Mouse (Mus musculus) intestine, embryonic 16.5 days (tissue): ENCODE measurements at regions not wholly inside any gene's neighbourhood (a gene's known extent, or its start where the extent isn't known, plus 50 kb on each side); places are given as distances from the start of the nearest gene placed in this dataset.
"Not testable (repeated sequence)": the region's sequence is repeated elsewhere in the genome, so short reads cannot be mapped to it uniquely, and the experiment has no call there.

Source experiments
- ATAC-seq: fragments of 200-750 bp; cut with Nextera tagmentation; 2 replicates; pipeline ENCODE4 v1.8.0; 2017; ENCODE audit warnings: moderate TSS enrichment, moderate library complexity
- H3K27ac ChIP-seq: fragments of 300-500 bp; sonication (generic); 2 replicates; pipeline ENCODE4 v1.5.1; 2014; ENCODE audit warnings: mild to moderate bottlenecking, low read length
- H3K27me3 ChIP-seq: fragments of 300-500 bp; sonication (generic); replicated peaks from 2 replicates; pipeline ENCODE4 v1.6.1; 2014; ENCODE audit warnings: low read length, control low read depth, mixed read lengths; ENCODE audit not compliant: control insufficient read depth, insufficient read depth
- H3K36me3 ChIP-seq: fragments of 300-500 bp; sonication (generic); 2 replicates; pipeline ENCODE4 v1.6.1; 2014; ENCODE audit warnings: low read length, control low read depth; ENCODE audit not compliant: control insufficient read depth, insufficient read depth
- H3K4me1 ChIP-seq: fragments of 300-500 bp; sonication (generic); 2 replicates; pipeline ENCODE4 v1.6.1; 2014; ENCODE audit warnings: low read length, control low read depth, mixed read lengths; ENCODE audit not compliant: control insufficient read depth, insufficient read depth
- H3K4me2 ChIP-seq: fragments of 300-500 bp; sonication (generic); 2 replicates; pipeline ENCODE4 v1.6.1; 2014; ENCODE audit warnings: low read depth, low read length, control low read depth
- H3K4me3 ChIP-seq: fragments of 300-500 bp; sonication (generic); 2 replicates; pipeline ENCODE4 v1.5.1; 2014; ENCODE audit warnings: mild to moderate bottlenecking, low read length
- H3K9ac ChIP-seq: fragments of 300-500 bp; sonication (generic); 2 replicates; pipeline ENCODE4 v1.6.1; 2014; ENCODE audit warnings: low read depth, low read length
- H3K9me3 ChIP-seq: fragments of 300-500 bp; sonication (generic); 2 replicates; pipeline ENCODE4 v1.6.1; 2016; ENCODE audit warnings: low read length, control low read depth; ENCODE audit not compliant: control insufficient read depth
- WGBS: fragments of 180-500 bp; shearing (Covaris S2); extraction: QIAGEN DNeasy Blood & Tissue Kit; methylation state at CpG from one replicate; pipeline ENCODE4 v1.1.7; 2014; 5-methylcytosine and 5-hydroxymethylcytosine counted together

DNA sequence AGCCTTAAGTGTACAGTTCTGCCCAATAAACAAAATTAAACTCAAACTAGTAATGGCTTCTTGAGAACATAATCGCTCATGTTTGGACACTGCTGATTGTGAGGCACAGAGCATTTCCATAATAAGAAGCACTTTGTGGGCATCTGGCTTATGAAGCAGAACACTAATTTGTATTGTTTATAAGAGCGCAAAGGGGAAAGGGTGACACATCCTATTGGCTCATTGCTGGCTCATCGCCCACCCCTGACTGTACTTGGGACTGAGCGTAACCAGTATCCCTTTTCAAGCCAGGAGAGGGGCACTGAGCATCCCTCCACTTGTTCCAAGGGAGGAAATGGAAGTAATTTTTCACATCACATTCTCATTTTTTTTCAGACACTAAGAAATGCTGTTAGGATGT lies 288.0 kb downstream of the Sfmbt2 start:
- Histone ChIP-seq H3K4me2 (no peak overlapping the region), H3K4me1 (no peaks in the 10 kb centered on the region), H3K27me3 (no peaks in the 10 kb centered on the region), H3K9me3 (no peaks in the 10 kb centered on the region), H3K36me3 (no peaks in the 10 kb centered on the region), H3K9ac (no peak overlapping the region), H3K4me3 (no peak overlapping the region), H3K27ac (no peak overlapping the region)
- WGBS: 83% methylated on average over 4 of the region's 4 CpGs
- ATAC-seq: no peak

DNA sequence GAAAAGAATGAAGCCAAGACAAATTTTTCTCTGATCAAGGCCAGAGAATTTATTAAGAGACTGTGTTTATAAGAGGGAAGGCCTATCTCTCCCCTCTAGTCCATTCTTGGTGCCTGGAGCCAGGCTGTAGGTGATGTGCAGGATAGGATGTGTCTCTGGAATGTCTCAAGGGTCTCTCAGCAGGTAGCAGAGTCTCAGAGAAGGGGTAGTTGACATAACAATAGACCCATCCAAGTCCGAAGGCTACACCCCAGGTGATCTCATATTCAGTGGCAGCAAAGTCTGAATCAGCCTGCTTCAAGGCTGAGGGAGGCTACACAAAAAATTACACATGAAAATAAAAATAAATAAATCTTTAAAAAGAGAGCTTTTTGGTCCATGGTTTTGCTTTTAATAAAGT lies 297.6 kb downstream of the Sfmbt2 start:
- not testable (repeated sequence) for H3K9me3 ChIP-seq

DNA sequence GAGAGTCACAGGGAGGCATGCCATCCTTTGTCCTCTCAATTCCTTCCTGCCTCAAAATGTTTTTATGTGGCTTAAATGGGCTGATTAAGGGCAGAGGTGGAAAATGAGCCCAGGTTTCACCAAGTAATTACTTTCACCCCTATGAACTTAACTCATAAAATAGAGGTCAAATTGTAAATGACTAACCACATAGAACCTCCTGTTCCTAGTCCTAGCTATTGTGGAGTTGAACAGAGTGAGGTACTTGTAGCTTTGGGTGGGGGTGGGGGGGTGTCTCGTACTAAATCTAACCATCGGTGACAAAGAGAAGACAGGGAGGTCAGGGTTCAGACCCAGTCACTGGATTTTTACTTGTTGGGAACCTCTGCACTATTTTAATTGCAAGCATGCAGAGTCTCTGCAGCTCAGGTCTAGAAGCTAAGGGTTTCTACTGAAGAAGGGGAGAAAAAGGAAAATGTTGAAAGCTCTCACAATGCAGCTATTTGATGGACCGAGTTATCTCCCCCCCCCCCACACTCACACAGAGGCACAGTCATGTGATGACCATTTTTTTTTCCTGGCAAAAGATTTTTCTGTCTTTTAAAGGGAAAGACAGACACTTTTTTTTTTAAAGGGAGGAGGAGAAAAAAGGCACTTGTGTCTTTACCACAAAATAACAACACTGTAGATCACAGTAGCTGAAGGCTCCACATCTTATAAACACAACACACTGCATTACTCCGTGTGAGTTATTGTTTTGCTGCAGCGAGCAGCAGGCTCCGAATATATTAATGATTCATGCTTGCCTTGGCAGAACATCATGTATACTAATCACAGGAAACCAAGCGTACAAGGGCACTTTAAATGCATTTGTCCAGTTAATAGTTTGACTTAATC lies 300.4 kb downstream of the Sfmbt2 start:
- no peaks in the 10 kb centered on the region for H3K9me3 ChIP-seq
- peaks cover 11% of the 10 kb centered on the region for H3K4me1 ChIP-seq
- H3K4me2 ChIP-seq: no peak overlapping the region
- ATAC-seq: no peak
- H3K4me3 ChIP-seq: no peak overlapping the region
- H3K9ac ChIP-seq: no peak overlapping the region
- WGBS: 28% methylated on average over 7 of the region's 7 CpGs
- no peak overlapping the region for H3K27ac ChIP-seq
- no peaks in the 10 kb centered on the region for H3K27me3 ChIP-seq
- H3K36me3 ChIP-seq: no peaks in the 10 kb centered on the region

More for the DNA sequence above, 297.6 kb downstream of the Sfmbt2 start:
- H3K27me3 ChIP-seq, H3K27ac ChIP-seq, H3K4me2 ChIP-seq, H3K9ac ChIP-seq, H3K4me1 ChIP-seq, H3K36me3 ChIP-seq, ATAC-seq, H3K4me3 ChIP-seq: not testable (repeated sequence)
- WGBS: 75% methylated on average over 1 of the region's 1 CpGs

DNA sequence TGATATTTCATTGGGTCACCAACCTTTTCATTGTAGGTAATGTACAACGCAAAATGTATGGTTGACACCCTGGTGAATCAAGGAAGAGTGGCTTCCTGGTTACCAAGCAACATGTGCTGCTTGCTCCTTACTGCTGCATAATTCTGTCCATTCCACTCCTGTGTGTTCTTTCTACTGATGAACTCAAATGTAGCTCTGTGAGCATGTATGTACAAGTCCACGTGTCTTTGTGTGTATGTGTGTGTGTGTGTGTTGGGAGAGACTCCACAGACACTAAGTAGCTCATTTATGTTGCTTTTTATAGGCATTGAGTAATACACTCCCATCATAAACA lies 301.0 kb downstream of the Sfmbt2 start:
- Histone ChIP-seq H3K4me1 (peaks cover 11% of the 10 kb centered on the region), H3K4me2 (no peak overlapping the region), H3K27me3 (no peaks in the 10 kb centered on the region), H3K36me3 (no peaks in the 10 kb centered on the region), H3K27ac (no peak overlapping the region), H3K9me3 (no peaks in the 10 kb centered on the region), H3K9ac (no peak overlapping the region), H3K4me3 (no peak overlapping the region)
- no peak for ATAC-seq
- WGBS: 64% methylated on average over 2 of the region's 2 CpGs

DNA sequence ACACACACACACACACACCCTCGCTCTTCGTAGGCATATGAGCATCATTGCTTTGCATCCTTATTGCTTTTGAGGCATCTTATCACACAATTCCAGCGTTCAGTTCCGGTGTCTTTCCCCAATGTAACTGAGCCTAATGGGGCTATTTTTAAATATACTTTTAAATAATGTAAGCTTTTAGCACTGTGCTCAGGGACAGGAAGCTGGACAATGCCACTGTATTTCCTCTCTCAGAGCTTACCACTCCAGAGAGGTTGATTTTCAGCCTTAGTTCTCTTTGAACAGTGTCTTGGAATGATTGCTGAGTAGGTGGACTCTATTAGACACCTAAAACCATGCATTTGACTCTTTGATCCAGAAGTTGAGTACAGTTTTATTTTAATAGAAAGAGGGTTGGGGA lies 301.9 kb downstream of the Sfmbt2 start:
- no peak overlapping the region for H3K27ac ChIP-seq
- H3K4me1 ChIP-seq: peaks cover 11% of the 10 kb centered on the region
- WGBS: 81% methylated on average over 4 of the region's 4 CpGs
- H3K4me2 ChIP-seq: no peak overlapping the region
- H3K9ac ChIP-seq: no peak overlapping the region
- H3K9me3 ChIP-seq: no peaks in the 10 kb centered on the region
- H3K27me3 ChIP-seq: no peaks in the 10 kb centered on the region
- H3K36me3 ChIP-seq: no peaks in the 10 kb centered on the region
- no peak overlapping the region for H3K4me3 ChIP-seq
- ATAC-seq: no peak

DNA sequence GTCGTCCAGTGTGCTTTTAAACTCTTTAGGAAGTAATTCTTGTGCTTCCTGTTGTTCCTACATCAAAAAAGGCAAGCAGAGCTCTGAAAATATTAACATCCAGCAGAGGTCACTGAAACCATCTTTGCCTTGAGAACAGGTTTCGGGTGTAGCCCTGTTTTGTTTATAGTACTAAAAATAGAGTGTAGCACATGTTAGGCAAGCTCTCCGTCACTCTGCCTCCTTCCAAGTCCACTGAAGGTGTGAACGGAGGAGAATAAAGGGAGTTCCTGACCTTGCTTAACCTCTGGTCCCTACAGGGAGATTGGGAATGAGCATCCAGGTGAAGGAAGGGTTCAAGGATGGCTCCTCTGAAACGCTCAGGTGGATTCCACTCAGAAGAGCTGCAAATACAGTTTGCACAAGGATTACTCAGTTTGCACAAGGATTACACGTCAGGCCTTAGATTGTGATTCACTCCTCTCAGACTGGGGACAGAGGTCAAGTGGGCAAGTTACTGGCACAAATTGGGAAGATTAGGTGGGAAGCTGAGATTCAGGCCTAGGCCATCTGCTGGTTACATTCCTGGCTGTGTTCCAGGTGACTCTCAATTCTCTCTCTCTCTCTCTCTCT lies 304.5 kb downstream of the Sfmbt2 start:
- Histone ChIP-seq H3K9me3 (no peaks in the 10 kb centered on the region), H3K4me2 (no peak overlapping the region), H3K4me3 (no peak overlapping the region), H3K27ac (no peak overlapping the region), H3K4me1 (peaks cover 11% of the 10 kb centered on the region), H3K9ac (no peak overlapping the region), H3K36me3 (no peaks in the 10 kb centered on the region), H3K27me3 (no peaks in the 10 kb centered on the region)
- ATAC-seq: peak; percentile 78
- 22% methylated on average over 6 of the region's 6 CpGs for WGBS

DNA sequence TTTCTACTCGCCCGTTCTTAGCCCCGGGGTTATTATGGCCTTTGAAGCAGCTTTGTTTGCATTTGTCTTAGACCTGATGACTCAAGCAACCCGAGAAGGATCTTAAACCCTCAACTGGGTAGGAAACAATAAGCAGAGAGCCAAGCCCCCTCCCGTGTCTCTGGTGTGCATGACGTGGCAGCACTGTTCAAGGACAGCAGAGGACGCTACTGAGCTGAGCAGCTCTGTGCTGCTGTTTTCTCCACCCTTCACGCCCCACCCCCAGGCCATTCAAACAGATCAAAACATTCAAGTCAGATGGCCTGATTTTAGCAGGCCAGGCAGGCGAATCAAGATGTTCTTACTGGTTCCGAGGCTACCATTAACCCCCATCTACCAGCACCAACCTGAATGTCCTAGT lies 331.1 kb downstream of the Sfmbt2 start:
- Histone ChIP-seq H3K9ac (no peak overlapping the region), H3K36me3 (no peaks in the 10 kb centered on the region), H3K27ac (no peak overlapping the region), H3K4me2 (no peak overlapping the region), H3K4me3 (no peak overlapping the region), H3K9me3 (no peaks in the 10 kb centered on the region), H3K4me1 (no peaks in the 10 kb centered on the region), H3K27me3 (no peaks in the 10 kb centered on the region)
- no peak; the same call in 1 of the 2 replicates for ATAC-seq
- 31% methylated on average over 10 of the region's 10 CpGs for WGBS

DNA sequence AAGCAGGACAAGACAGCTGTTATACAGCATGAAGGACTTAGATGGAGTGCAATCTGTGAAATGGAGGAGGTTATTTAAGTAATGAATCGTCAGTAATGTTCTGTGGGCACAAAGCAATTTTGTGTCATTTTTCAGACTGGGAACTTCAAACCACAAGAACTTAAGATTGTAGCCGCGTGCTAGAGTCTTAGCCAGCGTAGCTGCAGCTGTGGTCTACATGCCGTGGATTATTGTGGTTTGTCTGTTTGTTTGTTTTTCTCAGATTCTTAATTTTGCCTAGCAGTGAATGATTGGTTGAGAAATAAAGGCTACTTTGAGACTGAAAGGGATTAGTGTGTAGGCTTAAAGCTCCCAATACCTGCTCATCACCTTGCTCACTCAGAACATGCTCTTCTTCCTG lies 348.1 kb downstream of the Sfmbt2 start:
- no peak overlapping the region for H3K27ac ChIP-seq
- no peaks in the 10 kb centered on the region for H3K36me3 ChIP-seq
- H3K4me3 ChIP-seq: no peak overlapping the region
- whole genome bisulfite sequencing: 81% methylated on average over 5 of the region's 5 CpGs
- H3K4me1 ChIP-seq: no peaks in the 10 kb centered on the region
- no peak for ATAC-seq
- no peak overlapping the region for H3K4me2 ChIP-seq
- H3K27me3 ChIP-seq: no peaks in the 10 kb centered on the region
- no peak overlapping the region for H3K9ac ChIP-seq
- no peaks in the 10 kb centered on the region for H3K9me3 ChIP-seq

DNA sequence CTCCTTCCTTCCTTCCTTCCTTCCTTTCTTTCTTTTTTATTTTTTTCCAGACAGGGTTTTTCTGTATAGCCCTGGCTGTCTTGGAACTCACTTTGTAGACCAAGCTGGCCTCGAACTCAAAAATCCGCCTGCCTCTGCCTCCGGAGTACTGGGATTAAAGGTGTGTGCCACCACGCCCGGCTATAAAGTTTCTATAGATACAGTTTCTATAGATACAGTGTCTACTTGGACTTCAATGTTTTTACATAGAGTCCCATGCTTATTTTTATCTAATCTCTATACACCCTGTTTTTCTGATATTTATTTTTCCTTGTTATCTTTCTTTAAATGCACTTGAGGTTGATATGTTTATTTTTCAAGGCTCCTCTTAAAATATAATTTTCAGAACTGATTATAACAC lies 364.0 kb downstream of the Sfmbt2 start:
- not testable (repeated sequence) for H3K4me2 ChIP-seq, H3K4me3 ChIP-seq, H3K27me3 ChIP-seq, H3K36me3 ChIP-seq, H3K4me1 ChIP-seq, H3K9me3 ChIP-seq, H3K9ac ChIP-seq, H3K27ac ChIP-seq
- 94% methylated on average over 5 of the region's 5 CpGs for WGBS
- 0 out of 2 replicates have a peak, but pooled peaks have one; percentile 56 for ATAC-seq
